Mouse (Mus musculus) cerebellum, postnatal 36 days (tissue): ENCODE measurements around the gene Gtf2ird1.

ENCODE experiments used
- DNase-seq, 2 experiments: peaks; one replicate each; pipeline ENCODE4 v3.0.0; 2021 to 2022; ENCODE audit warnings: mixed read lengths in 2 of 2

Gtf2ird1 gene

GRCm38 (mm10) chr5:134310201-134310600 lies 146.3 kb downstream of the Gtf2ird1 start:
- no peak for DNase-seq

- DNase-seq, result no peak
Measured at GRCm38 (mm10) chr5:134309345-134309744, 147.2 kb downstream of the Gtf2ird1 start.
